Mouse (Mus musculus) gastrocnemius, adult 2 months (tissue): ENCODE measurements around the gene Tnfrsf8. TPM values are rescaled to one million over a fixed set of nuclear protein-coding genes. Genes with fewer than 3 reads are reported as not detected.
A peak's percentile ranks its signal among the peaks of the same experiment; 100 is the strongest.

ENCODE experiments used
- DNase-seq: peaks from one replicate; pipeline ENCODE4 v3.0.0; 2022
- H3K27ac ChIP-seq: fragments of 200-600 bp; 2 replicates; pipeline ENCODE4 v1.8.1; 2022; ENCODE audit warnings: mild to moderate bottlenecking
- H3K4me3 ChIP-seq: fragments of 200-600 bp; 2 replicates; pipeline ENCODE4 v1.8.1; 2022; ENCODE audit warnings: mild to moderate bottlenecking, moderate library complexity
- CTCF ChIP-seq: fragments of 200-600 bp; IDR thresholded peaks from 2 replicates; pipeline ENCODE4 v1.8.1; 2022; ENCODE audit warnings: antibody characterized with exemption, mild to moderate bottlenecking, moderate library complexity
- intact Hi-C: fragments of 180-260 bp; cut with DNase I; formaldehyde crosslinking; loops from one replicate; pipeline ENCODE4 v1.15.1; 2025
- total RNA-seq, 2 experiments: library from RNA; stranded (reverse); gene quantifications; 2 replicates each; pipeline ENCODE4 v1.2.3; 2021

The Tnfrsf8 gene
- total RNA-seq, 2 experiments from 2014 or later = 0.10 TPM; not detected in 1

- no peak for DNase-seq
- TF ChIP-seq CTCF = no peak
- intact Hi-C loops = no loop called here
- no peak overlapping the region for H3K27ac ChIP-seq
- no peak overlapping the region for H3K4me3 ChIP-seq
Observed at GRCm38 (mm10) chr4:145302106-145302505, 12.9 kb downstream of the Tnfrsf8 start.

- DNase-seq = no peak
- Histone ChIP-seq H3K27ac (no peak overlapping the region), H3K4me3 (no peak overlapping the region)
- intact Hi-C loops = no loop called here
- no peak for TF ChIP-seq CTCF
Observed at GRCm38 (mm10) chr4:145300210-145300927, 14.6 kb downstream of the Tnfrsf8 start.

GRCm38 (mm10) chr4:145299355-145299754 lies 15.6 kb downstream of the Tnfrsf8 start:
- H3K27ac ChIP-seq = no peak overlapping the region
- TF ChIP-seq CTCF = no peak
- intact Hi-C loops = loop anchor here (10.0 kb wide), 1 partner anchor 425 kb away; no protein-coding TSS in a partner anchor
- no peak overlapping the region for H3K4me3 ChIP-seq
- DNase-seq = no peak

GRCm38 (mm10) chr4:145298846-145299245 lies 16.1 kb downstream of the Tnfrsf8 start:
- Histone ChIP-seq H3K27ac (no peak overlapping the region), H3K4me3 (no peak overlapping the region)
- intact Hi-C loops = loop anchor here (10.0 kb wide), 1 partner anchor 424 kb away; no protein-coding TSS in a partner anchor
- no peak for TF ChIP-seq CTCF
- no peak for DNase-seq

- TF ChIP-seq CTCF = peak; percentile 90
- intact Hi-C loops = loop anchor here (2.0 to 10.0 kb wide), 2 partner anchors 139 to 421 kb away; no protein-coding TSS in a partner anchor
- DNase-seq = peak; percentile 76
Observed at GRCm38 (mm10) chr4:145295589-145296300, 19.2 kb downstream of the Tnfrsf8 start.

GRCm38 (mm10) chr4:145294588-145294987 lies 20.4 kb downstream of the Tnfrsf8 start:
- Histone ChIP-seq H3K4me3 (no peak overlapping the region), H3K27ac (no peak overlapping the region)
- intact Hi-C loops = loop anchor here (2.0 to 10.0 kb wide), 2 partner anchors 138 to 420 kb away; no protein-coding TSS in a partner anchor
- DNase-seq = no peak
- TF ChIP-seq CTCF = no peak

More at GRCm38 (mm10) chr4:145295589-145296300, 19.2 kb downstream of the Tnfrsf8 start:
- no peak overlapping the region for H3K27ac ChIP-seq
- no peak overlapping the region for H3K4me3 ChIP-seq

- no peak overlapping the region for H3K27ac ChIP-seq
- DNase-seq = peak; percentile 66
- intact Hi-C loops = loop anchor here (1.0 to 5.0 kb wide), 3 partner anchors 72 to 394 kb away; partner anchors contain the start of gene Dhrs3
- H3K4me3 ChIP-seq = no peak overlapping the region
- TF ChIP-seq CTCF = peak; percentile 90
Observed at GRCm38 (mm10) chr4:145286369-145287120, 28.4 kb downstream of the Tnfrsf8 start.

GRCm38 (mm10) chr4:145284675-145285074 lies 30.3 kb downstream of the Tnfrsf8 start:
- DNase-seq = no peak
- no peak for TF ChIP-seq CTCF
- intact Hi-C loops = loop anchor here (5.0 kb wide), 1 partner anchor 392 kb away; the partner anchor contains the start of gene Dhrs3
- H3K27ac ChIP-seq = no peak overlapping the region
- no peak overlapping the region for H3K4me3 ChIP-seq

GRCm38 (mm10) chr4:145283441-145283840 lies 31.5 kb downstream of the Tnfrsf8 start:
- H3K27ac ChIP-seq = no peak overlapping the region
- intact Hi-C loops = no loop called here
- DNase-seq = no peak
- TF ChIP-seq CTCF = no peak
- H3K4me3 ChIP-seq = no peak overlapping the region

- TF ChIP-seq CTCF = no peak
- intact Hi-C loops = no loop called here
- peak; percentile 67 for DNase-seq
- H3K4me3 ChIP-seq = no peak overlapping the region
- H3K27ac ChIP-seq = peak overlapping the region; percentile 35; the same call in 1 of the 2 replicates
Observed at GRCm38 (mm10) chr4:145280966-145281365, 34.0 kb downstream of the Tnfrsf8 start.

- H3K27ac ChIP-seq = peak overlapping the region; percentile 76
- no peak for DNase-seq
- no peak for TF ChIP-seq CTCF
- no peak overlapping the region for H3K4me3 ChIP-seq
- intact Hi-C loops = no loop called here
Observed at GRCm38 (mm10) chr4:145278724-145279370, 36.1 kb downstream of the Tnfrsf8 start.

- DNase-seq = no peak
- intact Hi-C loops = no loop called here
- peak overlapping the region; percentile 76 for H3K27ac ChIP-seq
- no peak for TF ChIP-seq CTCF
- H3K4me3 ChIP-seq = no peak overlapping the region
Observed at GRCm38 (mm10) chr4:145278231-145278630, 36.7 kb downstream of the Tnfrsf8 start.
